Mouse (Mus musculus) heart, embryonic 16.5 days (tissue): ENCODE measurements at regions not wholly inside any gene's neighbourhood (a gene's known extent, or its start where the extent isn't known, plus 50 kb on each side); places are given as distances from the start of the nearest gene placed in this dataset.

Source experiments
- ATAC-seq: fragments of 200-750 bp; cut with Nextera tagmentation; replicated peaks from 2 replicates; pipeline ENCODE4 v1.8.0; 2017; ENCODE audit warnings: moderate number of reproducible peaks; ENCODE audit not compliant: insufficient read depth, low FRiP score; ENCODE audit errors: extremely low read depth
- H3K27ac ChIP-seq: fragments of 300-500 bp; sonication (generic); 2 replicates; pipeline ENCODE4 v1.5.1; 2014; ENCODE audit warnings: mild to moderate bottlenecking, low read length, control low read depth, moderate library complexity
- H3K27me3 ChIP-seq: fragments of 300-500 bp; sonication (generic); 2 replicates; pipeline ENCODE4 v1.6.1; 2014; ENCODE audit warnings: low read length, mixed read lengths; ENCODE audit not compliant: control insufficient read depth, insufficient read depth
- H3K36me3 ChIP-seq: fragments of 300-500 bp; sonication (generic); 2 replicates; pipeline ENCODE4 v1.6.1; 2014; ENCODE audit not compliant: control insufficient read depth, insufficient read depth
- H3K4me1 ChIP-seq: fragments of 300-500 bp; sonication (generic); 2 replicates; pipeline ENCODE4 v1.6.1; 2014; ENCODE audit warnings: low read length, mixed read lengths; ENCODE audit not compliant: control insufficient read depth, insufficient read depth
- H3K4me2 ChIP-seq: fragments of 300-500 bp; sonication (generic); 2 replicates; pipeline ENCODE4 v1.6.1; 2014; ENCODE audit warnings: low read depth, mild to moderate bottlenecking, control low read depth, low read length
- H3K4me3 ChIP-seq: fragments of 300-500 bp; sonication (generic); 2 replicates; pipeline ENCODE4 v1.5.1; 2014; ENCODE audit warnings: mild to moderate bottlenecking, control low read depth, low read length
- H3K9ac ChIP-seq: fragments of 300-500 bp; sonication (generic); 2 replicates; pipeline ENCODE4 v1.6.1; 2014; ENCODE audit warnings: low read length, control low read depth
- H3K9me3 ChIP-seq: fragments of 300-500 bp; sonication (generic); replicated peaks from 2 replicates; pipeline ENCODE4 v1.6.1; 2016; ENCODE audit warnings: low read length; ENCODE audit not compliant: control insufficient read depth
- WGBS: fragments of 180-500 bp; shearing (Covaris S2); extraction: QIAGEN DNeasy Blood & Tissue Kit; methylation state at CpG from one replicate; pipeline ENCODE4 v1.1.7; 2014; 5-methylcytosine and 5-hydroxymethylcytosine counted together

DNA sequence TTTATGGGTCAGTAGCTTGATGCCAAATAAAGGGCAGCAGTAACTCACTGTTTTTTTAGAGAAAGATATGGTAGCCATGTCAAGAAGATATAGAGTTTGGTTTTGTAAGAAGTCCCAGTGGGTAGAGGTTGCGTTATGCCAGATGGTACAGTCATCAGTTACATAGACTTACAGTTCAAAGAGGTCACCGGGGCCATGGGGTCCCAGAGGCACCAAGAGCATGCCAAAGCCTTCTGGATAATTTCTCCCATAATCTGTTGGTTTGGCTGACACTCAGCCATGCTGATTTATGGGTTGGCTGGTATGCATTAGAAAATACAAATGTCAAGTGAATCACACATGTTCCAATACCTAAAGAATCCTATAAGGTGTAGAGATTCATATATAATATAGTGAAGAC, 137.9 kb upstream of the Fbxl7 start:
- H3K9ac ChIP-seq: no peak overlapping the region
- no peak overlapping the region for H3K4me2 ChIP-seq
- ATAC-seq: no peak
- no peaks in the 10 kb centered on the region for H3K4me1 ChIP-seq
- no peaks in the 10 kb centered on the region for H3K9me3 ChIP-seq
- H3K27me3 ChIP-seq: no peaks in the 10 kb centered on the region
- no peak overlapping the region for H3K4me3 ChIP-seq
- H3K36me3 ChIP-seq: no peaks in the 10 kb centered on the region
- no peak overlapping the region for H3K27ac ChIP-seq
- WGBS: 66% methylated on average over 2 of the region's 2 CpGs

DNA sequence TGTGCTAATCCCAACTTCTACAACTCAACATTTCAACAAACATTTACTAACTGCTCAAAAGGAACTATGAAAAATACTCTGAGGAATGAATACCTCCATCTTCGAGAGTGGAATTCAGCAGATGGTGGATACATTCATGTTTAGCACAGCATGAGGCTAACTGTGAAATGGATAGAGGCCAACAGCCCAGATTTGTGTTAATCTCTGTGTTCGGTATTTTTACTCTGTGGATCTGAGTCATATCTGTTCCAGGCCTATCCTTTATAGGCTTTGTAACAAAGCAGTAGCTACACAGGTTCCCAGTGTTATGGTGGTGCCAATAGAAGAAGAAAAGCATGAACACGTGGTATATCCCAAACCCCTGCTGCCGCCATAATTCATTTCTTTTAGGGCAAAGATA, 148.4 kb upstream of the Fbxl7 start:
- H3K36me3 ChIP-seq: no peaks in the 10 kb centered on the region
- no peak overlapping the region for H3K9ac ChIP-seq
- 72% methylated on average over 4 of the region's 4 CpGs for WGBS
- H3K4me2 ChIP-seq: no peak overlapping the region
- no peak for ATAC-seq
- H3K27ac ChIP-seq: no peak overlapping the region
- no peaks in the 10 kb centered on the region for H3K9me3 ChIP-seq
- H3K4me3 ChIP-seq: no peak overlapping the region
- no peaks in the 10 kb centered on the region for H3K27me3 ChIP-seq
- no peaks in the 10 kb centered on the region for H3K4me1 ChIP-seq

DNA sequence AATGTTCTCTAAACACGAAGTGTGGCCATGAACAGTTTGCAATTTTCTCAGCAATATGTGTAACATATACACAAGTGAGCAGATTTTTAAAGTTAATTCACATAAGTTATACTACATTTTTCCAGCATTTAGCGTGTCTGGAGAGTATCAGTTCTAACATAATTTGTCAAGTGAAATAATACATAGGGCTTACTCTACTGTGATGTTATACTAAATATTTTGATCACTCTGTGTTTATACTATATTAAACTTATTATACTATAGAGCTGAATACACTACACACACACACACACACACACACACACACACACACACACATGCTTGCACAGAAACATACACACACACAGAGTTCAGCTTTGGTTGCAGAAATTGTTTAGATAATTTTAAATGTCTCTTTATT, 155.3 kb upstream of the Fbxl7 start:
- Histone ChIP-seq H3K27ac (no peak overlapping the region), H3K4me3 (no peak overlapping the region), H3K36me3 (no peaks in the 10 kb centered on the region), H3K4me2 (no peak overlapping the region), H3K9me3 (no peaks in the 10 kb centered on the region), H3K27me3 (no peaks in the 10 kb centered on the region), H3K4me1 (no peaks in the 10 kb centered on the region), H3K9ac (no peak overlapping the region)
- 67% methylated on average over 2 of the region's 2 CpGs for WGBS
- ATAC-seq: no peak

DNA sequence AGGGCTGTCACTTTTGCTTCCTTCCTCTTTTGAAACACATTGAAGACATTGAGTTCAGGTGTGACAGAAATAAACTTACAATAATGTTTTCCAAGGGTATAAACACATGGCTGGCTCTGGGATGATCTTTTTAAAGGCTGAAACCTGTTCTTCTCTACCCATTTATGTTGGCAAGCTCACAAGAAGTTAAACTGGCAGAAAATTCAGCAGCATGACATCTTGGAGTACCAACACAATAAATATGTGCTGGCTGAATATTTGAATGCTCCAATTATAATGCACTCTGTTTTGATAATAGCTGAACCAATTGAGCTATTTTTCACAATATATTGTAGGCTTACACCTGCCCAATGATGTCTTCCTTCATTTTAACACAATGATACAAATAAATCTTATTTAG, 168.1 kb upstream of the Fbxl7 start:
- no peak overlapping the region for H3K4me2 ChIP-seq
- no peaks in the 10 kb centered on the region for H3K27me3 ChIP-seq
- no peaks in the 10 kb centered on the region for H3K9me3 ChIP-seq
- H3K4me1 ChIP-seq: no peaks in the 10 kb centered on the region
- H3K9ac ChIP-seq: no peak overlapping the region
- H3K4me3 ChIP-seq: no peak overlapping the region
- no peak for ATAC-seq
- no peaks in the 10 kb centered on the region for H3K36me3 ChIP-seq
- H3K27ac ChIP-seq: no peak overlapping the region

DNA sequence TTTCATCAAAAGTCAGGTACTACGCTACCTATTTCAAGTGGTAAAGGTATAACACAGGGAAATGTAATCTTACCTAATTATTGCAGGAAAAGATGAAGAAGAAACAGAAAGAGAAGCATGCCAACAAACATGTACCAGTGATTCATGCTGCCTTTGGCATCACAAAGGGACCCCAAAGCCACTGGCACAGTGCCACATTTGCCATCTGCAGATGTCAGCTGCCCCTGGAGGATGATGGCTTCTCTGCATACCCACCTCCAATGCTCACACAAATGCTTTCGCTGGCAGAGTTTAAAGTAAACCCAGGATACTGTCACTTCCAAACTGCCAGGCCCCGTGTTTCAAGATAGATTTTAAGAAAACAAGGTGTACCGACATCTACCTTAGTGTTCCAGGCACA, 168.6 kb upstream of the Fbxl7 start:
- no peaks in the 10 kb centered on the region for H3K9me3 ChIP-seq
- H3K4me1 ChIP-seq: no peaks in the 10 kb centered on the region
- no peak overlapping the region for H3K4me3 ChIP-seq
- no peak for ATAC-seq
- H3K27me3 ChIP-seq: no peaks in the 10 kb centered on the region
- H3K4me2 ChIP-seq: no peak overlapping the region
- no peak overlapping the region for H3K9ac ChIP-seq
- H3K36me3 ChIP-seq: no peaks in the 10 kb centered on the region
- 78% methylated on average over 4 of the region's 4 CpGs for whole genome bisulfite sequencing
- no peak overlapping the region for H3K27ac ChIP-seq

DNA sequence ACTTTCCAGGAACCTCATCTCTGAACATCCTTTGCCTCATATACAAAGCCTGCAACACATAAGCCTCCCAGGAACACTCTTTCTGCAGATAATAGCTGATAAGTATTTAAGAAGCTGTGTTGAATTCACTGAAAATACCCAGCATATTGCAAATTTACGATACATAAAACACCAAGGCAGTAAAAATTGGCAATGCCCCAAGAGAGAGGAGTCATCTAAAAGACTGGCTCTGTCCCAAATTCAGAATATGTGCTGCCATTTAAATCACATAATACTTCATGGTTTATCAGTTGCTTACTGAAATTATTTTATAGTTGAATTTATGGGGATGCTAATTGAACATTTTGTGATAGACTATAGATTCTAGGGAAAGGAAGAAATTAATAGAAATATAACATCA, 172.3 kb upstream of the Fbxl7 start:
- Histone ChIP-seq H3K4me3 (no peak overlapping the region), H3K4me2 (no peak overlapping the region), H3K9me3 (no peaks in the 10 kb centered on the region), H3K9ac (no peak overlapping the region), H3K4me1 (no peaks in the 10 kb centered on the region), H3K27me3 (no peaks in the 10 kb centered on the region), H3K36me3 (no peaks in the 10 kb centered on the region), H3K27ac (no peak overlapping the region)
- ATAC-seq: no peak
- 56% methylated on average over 1 of the region's 1 CpGs for WGBS

DNA sequence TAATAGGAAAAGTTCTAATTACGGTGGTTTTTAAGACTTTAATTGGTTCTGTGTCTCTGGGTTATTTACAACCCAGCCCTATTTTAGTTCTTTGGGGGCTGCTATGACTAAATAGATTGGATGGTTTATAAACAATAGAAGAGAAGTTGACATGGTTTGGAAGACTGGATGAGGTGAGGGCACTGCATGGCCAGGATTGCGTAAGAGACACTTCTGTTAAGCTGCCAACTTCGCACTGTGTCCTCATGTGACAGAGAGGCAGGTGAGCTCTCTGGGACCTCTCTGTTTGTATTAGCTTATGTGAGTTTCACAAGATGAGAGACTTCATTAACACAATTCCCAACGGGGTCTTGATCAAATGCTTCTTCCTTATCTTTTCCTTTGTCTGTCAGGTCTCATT, 182.5 kb upstream of the Fbxl7 start:
- H3K36me3 ChIP-seq: no peaks in the 10 kb centered on the region
- H3K9ac ChIP-seq: no peak overlapping the region
- H3K4me3 ChIP-seq: no peak overlapping the region
- no peaks in the 10 kb centered on the region for H3K27me3 ChIP-seq
- no peak for ATAC-seq
- no peak overlapping the region for H3K4me2 ChIP-seq
- 82% methylated on average over 4 of the region's 4 CpGs for WGBS
- no peak overlapping the region for H3K27ac ChIP-seq
- H3K4me1 ChIP-seq: no peaks in the 10 kb centered on the region
- H3K9me3 ChIP-seq: no peaks in the 10 kb centered on the region

DNA sequence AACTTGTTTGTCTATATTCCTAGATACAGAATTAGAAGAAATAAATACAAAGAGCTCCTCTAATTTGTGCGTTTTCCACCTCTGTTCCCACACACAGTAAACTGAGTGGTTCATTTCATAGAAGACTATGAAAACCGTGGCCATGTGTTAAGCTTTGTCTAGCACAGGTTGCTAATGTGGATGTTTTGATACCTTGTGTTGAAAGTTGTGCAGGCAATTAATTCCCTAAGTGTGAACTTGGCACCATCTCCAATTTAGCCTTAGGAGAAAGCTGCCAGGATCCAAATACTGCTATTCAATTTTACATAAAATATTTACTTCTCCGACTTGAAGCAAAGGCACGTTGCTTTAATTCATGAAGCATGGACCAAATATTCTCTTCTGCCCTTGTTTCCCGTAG, 187.4 kb upstream of the Fbxl7 start:
- Histone ChIP-seq H3K9me3 (no peaks in the 10 kb centered on the region), H3K36me3 (no peaks in the 10 kb centered on the region), H3K27me3 (no peaks in the 10 kb centered on the region), H3K9ac (no peak overlapping the region), H3K4me2 (no peak overlapping the region), H3K4me3 (no peak overlapping the region), H3K27ac (no peak overlapping the region), H3K4me1 (no peaks in the 10 kb centered on the region)
- no peak for ATAC-seq
- 78% methylated on average over 5 of the region's 5 CpGs for WGBS

DNA sequence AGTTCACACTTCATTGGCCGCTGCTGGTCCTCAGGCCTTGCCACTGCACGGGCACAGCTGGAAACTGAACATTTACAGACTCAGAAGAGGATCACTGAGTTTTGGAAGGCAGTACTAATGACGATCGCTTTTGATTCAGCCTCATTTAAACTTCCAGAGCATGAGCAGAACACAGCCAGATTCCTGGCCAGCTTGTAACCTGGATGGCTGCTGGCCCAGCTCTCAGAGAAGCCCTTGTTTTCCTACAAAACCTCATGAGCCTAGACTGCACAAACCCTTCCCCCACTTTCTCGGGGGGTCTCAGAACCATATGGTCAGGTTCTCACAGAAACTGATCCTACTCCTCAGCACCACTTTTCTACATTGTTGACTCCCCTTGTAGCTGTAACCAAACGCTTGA, 188.2 kb upstream of the Fbxl7 start:
- no peak overlapping the region for H3K9ac ChIP-seq
- no peaks in the 10 kb centered on the region for H3K9me3 ChIP-seq
- 73% methylated on average over 6 of the region's 6 CpGs for WGBS

DNA sequence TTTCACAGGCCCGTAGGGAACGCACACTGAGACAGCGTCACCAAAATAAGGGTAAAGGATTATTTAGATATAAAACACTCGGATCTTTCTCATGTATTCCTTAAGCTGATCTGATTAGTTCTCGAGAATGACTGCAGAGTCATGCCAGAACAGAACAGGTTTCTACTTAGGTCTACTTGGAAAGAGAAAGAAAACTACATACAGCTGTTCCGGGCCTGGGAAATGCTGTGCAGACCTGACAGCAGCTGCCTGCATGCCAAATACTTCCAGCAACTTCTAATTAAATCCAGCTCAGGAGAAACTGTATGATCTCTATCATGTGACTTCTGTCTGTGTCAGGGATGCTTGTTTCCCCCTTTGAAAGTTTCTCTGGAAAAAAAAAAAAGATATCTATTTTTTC, 193.8 kb upstream of the Fbxl7 start:
- WGBS: 76% methylated on average over 6 of the region's 6 CpGs
- H3K27me3 ChIP-seq: no peaks in the 10 kb centered on the region
- no peak overlapping the region for H3K9ac ChIP-seq
- H3K4me3 ChIP-seq: no peak overlapping the region
- H3K36me3 ChIP-seq: no peaks in the 10 kb centered on the region
- H3K4me2 ChIP-seq: no peak overlapping the region
- no peaks in the 10 kb centered on the region for H3K4me1 ChIP-seq
- H3K9me3 ChIP-seq: no peaks in the 10 kb centered on the region
- no peak overlapping the region for H3K27ac ChIP-seq
- ATAC-seq: no peak

More for the DNA sequence above, 188.2 kb upstream of the Fbxl7 start:
- Histone ChIP-seq H3K4me1 (no peaks in the 10 kb centered on the region), H3K4me2 (no peak overlapping the region), H3K36me3 (no peaks in the 10 kb centered on the region), H3K4me3 (no peak overlapping the region), H3K27ac (no peak overlapping the region), H3K27me3 (no peaks in the 10 kb centered on the region)
- ATAC-seq: no peak
